Mouse (Mus musculus) CH12.LX (cell line): ENCODE data around the gene Pjvk. TPM values are rescaled to one million over a fixed set of nuclear protein-coding genes. Genes with fewer than 3 reads are reported as not detected.

Experiments
- DNase-seq: peaks from one replicate; pipeline ENCODE4 v3.0.0-alpha.2; 2013; ENCODE audit errors: extremely low read depth
- H3K27ac ChIP-seq: 2 replicates; pipeline ENCODE4 v1.5.1; 2012; ENCODE audit warnings: low read depth, mild to moderate bottlenecking, control low read depth, moderate library complexity; ENCODE audit not compliant: insufficient read depth
- H3K27me3 ChIP-seq: replicated peaks from 2 replicates; pipeline ENCODE3; 2012; ENCODE audit warnings: inconsistent platforms
- H3K36me3 ChIP-seq, 2 experiments: replicated peaks in 1 of 2; 2 replicates each; pipeline versions ENCODE3 to v1.6.1; 2012; ENCODE audit warnings: inconsistent platforms in 1 of 2, low read length in 1 of 2, mild to moderate bottlenecking in 1 of 2, mixed read lengths in 1 of 2, moderate library complexity in 1 of 2; ENCODE audit not compliant: control insufficient read depth in 1 of 2, insufficient read depth in 1 of 2
- H3K4me1 ChIP-seq, 2 experiments: 2 replicates each; pipeline ENCODE4 v1.6.1; 2012; ENCODE audit warnings: inconsistent platforms in 1 of 2, moderate library complexity in 1 of 2; ENCODE audit not compliant: insufficient read depth in 2 of 2, control insufficient read depth in 1 of 2
- H3K4me2 ChIP-seq: 2 replicates; pipeline ENCODE4 v1.6.1; 2012; ENCODE audit warnings: low read depth, mild to moderate bottlenecking, control low read depth; ENCODE audit not compliant: poor library complexity, insufficient read depth, severe bottlenecking
- H3K4me3 ChIP-seq, 3 experiments: fragments of 150-350 bp in 1 of 3; sonication (generic) in 1 of 3; replicated peaks in 1 of 3; 2 replicates each; pipeline versions ENCODE3 to v1.5.1; 2011 to 2012; ENCODE audit warnings: low read depth in 2 of 3, low read length in 2 of 3, mild to moderate bottlenecking in 2 of 3, moderate library complexity in 2 of 3, control low read depth in 1 of 3, improper control_type of control experiment in 1 of 3, inconsistent platforms in 1 of 3, mixed read lengths in 1 of 3; ENCODE audit not compliant: poor library complexity in 1 of 3
- H3K79me2 ChIP-seq: replicated peaks from 2 replicates; pipeline ENCODE4 v1.6.1; 2012; ENCODE audit warnings: mild to moderate bottlenecking, moderate library complexity; ENCODE audit not compliant: control insufficient read depth, poor library complexity, insufficient read depth, severe bottlenecking; ENCODE audit errors: extremely low read depth
- H3K9ac ChIP-seq: 2 replicates; pipeline ENCODE4 v1.6.1; 2012; ENCODE audit warnings: low read depth, mild to moderate bottlenecking, control low read depth, moderate library complexity; ENCODE audit not compliant: insufficient read depth
- H3K9me3 ChIP-seq: replicated peaks from 2 replicates; pipeline ENCODE3; 2012; ENCODE audit warnings: low read length, inconsistent platforms, mixed read lengths
- BHLHE40 ChIP-seq: IDR thresholded peaks from 2 replicates; pipeline ENCODE4 v1.6.1; 2011; ENCODE audit warnings: mild to moderate bottlenecking, low read depth, low read length, improper control_type of control experiment
- CHD1 ChIP-seq: IDR thresholded peaks from 2 replicates; pipeline ENCODE4 v1.6.1; 2012; ENCODE audit warnings: low read depth, low read length, improper control_type of control experiment, inconsistent platforms
- CTCF ChIP-seq, 2 experiments: IDR thresholded peaks in 1 of 2; conservative IDR thresholded peaks in 1 of 2; 2 replicates each; pipeline ENCODE4 v1.5.1; 2011 to 2012; ENCODE audit warnings: low read depth in 2 of 2, low read length in 2 of 2, improper control_type of control experiment in 1 of 2, inconsistent platforms in 1 of 2, mild to moderate bottlenecking in 1 of 2, moderate library complexity in 1 of 2
- E2F4 ChIP-seq: IDR thresholded peaks from 2 replicates; pipeline ENCODE4 v1.6.1; 2011; ENCODE audit warnings: low read depth, low read length, improper control_type of control experiment; ENCODE audit not compliant: insufficient replicate concordance
- ELF1 ChIP-seq: IDR thresholded peaks from 2 replicates; pipeline ENCODE4 v1.6.1; 2014; ENCODE audit warnings: low read depth, mild to moderate bottlenecking, inconsistent platforms, low read length, improper control_type of control experiment
- GABPA ChIP-seq: IDR thresholded peaks from 2 replicates; pipeline ENCODE4 v1.6.1; 2012; ENCODE audit warnings: low read depth, low read length, improper control_type of control experiment, inconsistent platforms; ENCODE audit not compliant: insufficient replicate concordance
- IRF4 ChIP-seq: IDR thresholded peaks from 2 replicates; pipeline ENCODE4 v1.6.1; 2014; ENCODE audit warnings: low read depth, mild to moderate bottlenecking, inconsistent platforms, low read length, improper control_type of control experiment
- JUN ChIP-seq: IDR thresholded peaks from 2 replicates; pipeline ENCODE4 v1.6.1; 2011; ENCODE audit warnings: low read depth, mild to moderate bottlenecking, low read length, improper control_type of control experiment, moderate library complexity; ENCODE audit not compliant: insufficient read depth
- JUND ChIP-seq: conservative IDR thresholded peaks from 2 replicates; pipeline ENCODE4 v1.6.1; 2011; ENCODE audit warnings: low read depth, low read length, improper control_type of control experiment
- MAFK ChIP-seq: IDR thresholded peaks from 2 replicates; pipeline ENCODE4 v1.6.1; 2011; ENCODE audit warnings: low read length, improper control_type of control experiment; ENCODE audit not compliant: insufficient replicate concordance
- MAZ ChIP-seq: IDR thresholded peaks from 2 replicates; pipeline ENCODE4 v1.6.1; 2012; ENCODE audit warnings: low read depth, mild to moderate bottlenecking, inconsistent platforms, low read length, improper control_type of control experiment, moderate library complexity
- MXI1 ChIP-seq: IDR thresholded peaks from 2 replicates; pipeline ENCODE4 v1.6.1; 2011; ENCODE audit warnings: mild to moderate bottlenecking, low read depth, low read length, improper control_type of control experiment
- MYC ChIP-seq: IDR thresholded peaks from 2 replicates; pipeline ENCODE4 v1.6.1; 2011; ENCODE audit warnings: low read depth, mild to moderate bottlenecking, improper control_type of control experiment, low read length
- NELFE ChIP-seq: IDR thresholded peaks from 2 replicates; pipeline ENCODE4 v1.6.1; 2011; ENCODE audit warnings: low read depth, low read length, improper control_type of control experiment
- NRF1 ChIP-seq: IDR thresholded peaks from 2 replicates; pipeline ENCODE4 v1.6.1; 2014; ENCODE audit warnings: low read depth, mild to moderate bottlenecking, inconsistent platforms, low read length, improper control_type of control experiment, moderate library complexity
- POLR2A ChIP-seq: IDR thresholded peaks from 2 replicates; pipeline ENCODE4 v1.6.1; 2011; ENCODE audit warnings: low read depth, mild to moderate bottlenecking, improper control_type of control experiment, low read length
- POLR2AphosphoS2 ChIP-seq: IDR thresholded peaks from 2 replicates; pipeline ENCODE4 v1.6.1; 2011; ENCODE audit warnings: low read depth, low read length, improper control_type of control experiment
- RAD21 ChIP-seq: IDR thresholded peaks from 2 replicates; pipeline ENCODE4 v1.6.1; 2011; ENCODE audit warnings: low read depth, mild to moderate bottlenecking, low read length, improper control_type of control experiment, moderate library complexity
- RCOR1 ChIP-seq: conservative IDR thresholded peaks from 2 replicates; pipeline ENCODE4 v1.6.1; 2012; ENCODE audit warnings: low read depth, mild to moderate bottlenecking, inconsistent platforms, low read length, improper control_type of control experiment
- SIN3A ChIP-seq: IDR thresholded peaks from 2 replicates; pipeline ENCODE4 v1.6.1; 2012; ENCODE audit warnings: low read length, improper control_type of control experiment, inconsistent platforms
- SMC3 ChIP-seq: IDR thresholded peaks from 2 replicates; pipeline ENCODE4 v1.6.1; 2011; ENCODE audit warnings: low read depth, low read length, improper control_type of control experiment
- TCF12 ChIP-seq: IDR thresholded peaks from 2 replicates; pipeline ENCODE4 v1.6.1; 2014; ENCODE audit warnings: low read depth, mild to moderate bottlenecking, inconsistent platforms, low read length, improper control_type of control experiment
- USF2 ChIP-seq: conservative IDR thresholded peaks from 2 replicates; pipeline ENCODE4 v1.6.1; 2011; ENCODE audit warnings: low read depth, low read length, improper control_type of control experiment
- dilution Hi-C: fragments of 300-500 bp; cut with MboI; formaldehyde crosslinking; loops from 2 replicates; pipeline ENCODE4 v1.14.3; 2020; ENCODE audit warnings: low sequenced_read_pairs; ENCODE audit not compliant: extremely low pct_unique_long_range_greater_than_20kb, extremely low pct_ligation_motif_present
- in situ Hi-C: fragments of 300-500 bp; cut with MboI; formaldehyde crosslinking; loops from 3 replicates; pipeline ENCODE4 v1.14.3; 2019; ENCODE audit warnings: low sequenced_read_pairs, low pct_ligation_motif_present, low pct_unique_long_range_greater_than_20kb, mixed read lengths
- polyA plus RNA-seq: library from polyadenylated mRNA; unstranded; fragments of >175 nt; gene quantifications from 2 replicates; pipeline ENCODE4 v1.2.1, GENCODE M21; 2012; ENCODE audit warnings: low read depth; ENCODE audit not compliant: insufficient read length
- total RNA-seq, 2 experiments: library from RNA; depleted of rRNA; stranded (reverse); fragments of 300-350 nt in 1 of 2; fragments of >200 nt in 1 of 2; gene quantifications; 2 replicates each; pipeline ENCODE4 v1.2.3; 2012 to 2014

Pjvk gene
- total RNA-seq (2012; rRNA removed), result not detected in 2 replicates
- total RNA-seq (2014; rRNA removed), result not detected in 2 replicates
- not detected in 2 replicates for polyA plus RNA-seq

GRCm38 (mm10) chr2:76647883-76648570 lies at the start of gene Pjvk, which contains the start of gene Prkra:
TSS of gene Pjvk (plus strand) at chr2:76648476.
TSS of gene Prkra (minus strand) at chr2:76648015.
- H3K9me3 ChIP-seq, result no peaks in the 10 kb centered on the region
- H3K27ac ChIP-seq, result no peak within 1 kb of the TSS
- H3K4me1 ChIP-seq, result peaks cover 4 to 7% of the 10 kb centered on the region in 2 experiments; a peak in 3 of 4 replicates
- no peaks in the 10 kb centered on the region for H3K27me3 ChIP-seq
- no peaks in the 10 kb centered on the region for H3K79me2 ChIP-seq
- in situ Hi-C loops, result no loop called here
- peak within 1 kb of the TSS; percentile 46 for H3K9ac ChIP-seq
- dilution Hi-C loops, result no loop called here
- peak within 1 kb of the TSS; percentile 84 for H3K4me2 ChIP-seq
- no peaks in the 10 kb centered on the region for H3K36me3 ChIP-seq
- peak within 1 kb of the TSS; percentile 54 to 86 (median 68) for H3K4me3 ChIP-seq
- TF ChIP-seq USF2, result no peak
- TF ChIP-seq ELF1, result peak; percentile 51; the same call in 1 of the 2 replicates
- TF ChIP-seq RAD21, result no peak
- TF ChIP-seq TCF12, result 0 out of 2 replicates have a peak, but pooled peaks have one; percentile 9
- TF ChIP-seq NELFE, result 0 out of 2 replicates have a peak, but pooled peaks have one; percentile 29
- TF ChIP-seq JUND, result no peak
- TF ChIP-seq MAZ, result 0 out of 2 replicates have a peak, but pooled peaks have one; percentile 44
- TF ChIP-seq POLR2A, result peak; percentile 37; the same call in 1 of the 2 replicates
- DNase-seq, result peak; percentile 83

- dilution Hi-C loops, result no loop called here
- DNase-seq, result peak; percentile 5
- Histone ChIP-seq H3K9me3 (no peaks in the 10 kb centered on the region), H3K9ac (no peak overlapping the region), H3K79me2 (no peaks in the 10 kb centered on the region), H3K4me3 (no peak overlapping the region), H3K4me2 (peak overlapping the region; percentile 29; the same call in 1 of the 2 replicates), H3K36me3 (no peaks in the 10 kb centered on the region), H3K27me3 (no peaks in the 10 kb centered on the region), H3K4me1 (0 out of 4 replicates have a peak, but pooled peaks cover 0 to 3% of the 10 kb centered on the region in 2 experiments), H3K27ac (no peak overlapping the region)
- no peak for TF ChIP-seq E2F4
- TF ChIP-seq CHD1, result no peak
- no peak for TF ChIP-seq TCF12
- no peak for TF ChIP-seq USF2
- no peak for TF ChIP-seq SIN3A
- TF ChIP-seq SMC3, result peak; percentile 48
- no peak for TF ChIP-seq BHLHE40
- no peak for TF ChIP-seq JUND
- no peak for TF ChIP-seq MAFK
- TF ChIP-seq IRF4, result no peak
- no peak for TF ChIP-seq RCOR1
- TF ChIP-seq MXI1, result no peak
- TF ChIP-seq CTCF (conservative IDR thresholded peaks at IDR 0.05 in 1 of 2, IDR thresholded peaks at IDR 0.05 in 1 of 2; ENCODE audit: low read depth in 2 of 2, low read length in 2 of 2), result peak in 1 of 2 experiments; percentile 68; a peak in 3 of 4 replicates
- no peak for TF ChIP-seq GABPA
- no peak for TF ChIP-seq MYC
- TF ChIP-seq NRF1, result no peak
- TF ChIP-seq RAD21, result peak; percentile 37
- no peak for TF ChIP-seq POLR2AphosphoS2
- TF ChIP-seq JUN, result no peak
- in situ Hi-C loops, result loop anchor here (5.0 kb wide), 1 partner anchor 232 kb away; the partner anchor contains the start of gene Rbm45
These were observed 49.1 kb upstream of the Pjvk start for GRCm38 (mm10) chr2:76599214-76599613.
